Mouse (Mus musculus): ENCODE measurements around the gene Bbs7. TPM values are rescaled to one million over a fixed set of nuclear protein-coding genes. Genes with fewer than 3 reads are reported as not detected.

Gene Bbs7
- polyA plus RNA-seq, 1 experiment: 7.9 TPM

DNA sequence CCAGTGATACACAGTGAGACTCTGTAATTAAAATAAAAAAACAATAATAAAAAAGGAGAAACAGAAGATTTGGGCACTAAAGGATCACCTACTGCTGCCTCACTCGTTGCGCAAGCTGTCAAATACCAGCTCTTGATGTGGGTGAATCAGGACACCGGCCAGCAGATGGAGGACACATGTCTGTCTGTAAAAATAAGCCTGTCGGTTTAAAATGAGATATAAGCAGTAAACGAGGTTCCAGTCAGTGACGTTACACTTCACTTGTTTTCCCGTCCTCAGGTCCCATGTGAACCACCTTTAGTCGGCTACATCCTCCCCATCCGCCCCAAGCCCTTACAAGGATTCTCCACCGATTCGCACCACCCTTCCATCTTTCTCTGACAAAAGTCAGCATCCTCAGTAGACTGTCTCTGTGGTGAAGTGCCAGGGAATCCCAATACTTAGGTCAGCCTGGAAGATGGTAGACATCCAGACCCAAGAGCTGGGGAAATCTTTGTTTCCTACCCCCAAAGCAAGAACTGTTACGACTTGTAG is 61.4 kb downstream of the Bbs7 start:
- DNase-seq (ENCODE audit: low spot score): no peak

DNA sequence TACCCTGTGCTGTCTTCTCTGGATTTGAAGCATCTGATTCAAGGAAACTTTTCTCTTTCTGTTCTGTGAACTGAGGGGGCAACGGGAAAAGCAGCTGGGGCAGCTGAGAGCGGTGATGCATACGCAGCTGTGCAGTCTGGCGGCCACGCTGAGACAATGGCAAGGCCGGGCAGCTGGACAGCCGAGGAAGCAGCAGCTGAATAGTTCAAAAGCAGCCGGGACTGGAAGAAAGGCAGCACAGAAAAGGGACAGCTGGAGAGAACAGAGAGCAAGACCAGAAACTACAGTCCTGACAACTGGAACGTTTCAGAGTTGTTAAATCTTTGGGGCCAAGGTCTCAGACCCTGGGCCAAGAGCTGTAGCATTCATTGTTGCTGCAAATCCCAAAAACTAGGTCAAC is 61.9 kb downstream of the Bbs7 start:
- DNase-seq (ENCODE audit: low spot score): no peak

DNA sequence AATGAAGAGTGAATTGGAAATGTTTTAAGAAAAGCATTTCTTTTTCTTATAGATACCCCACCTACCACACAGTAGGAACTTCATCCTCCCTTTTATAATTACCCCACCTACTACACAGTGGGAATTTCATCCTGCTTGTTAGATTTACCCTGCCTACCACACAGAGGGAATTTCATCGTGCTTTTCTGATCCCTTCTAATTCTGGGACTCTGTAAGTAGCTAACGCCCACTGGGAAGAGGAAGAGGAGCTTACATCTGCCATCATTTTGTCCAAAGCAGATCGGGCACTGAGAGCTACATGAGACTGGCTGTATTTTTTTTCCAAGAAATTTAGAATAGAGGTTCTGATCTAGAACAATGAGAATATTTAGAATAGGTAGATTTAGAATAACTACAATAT is 68.3 kb downstream of the Bbs7 start:
- DNase-seq (ENCODE audit: low spot score): no peak

DNA sequence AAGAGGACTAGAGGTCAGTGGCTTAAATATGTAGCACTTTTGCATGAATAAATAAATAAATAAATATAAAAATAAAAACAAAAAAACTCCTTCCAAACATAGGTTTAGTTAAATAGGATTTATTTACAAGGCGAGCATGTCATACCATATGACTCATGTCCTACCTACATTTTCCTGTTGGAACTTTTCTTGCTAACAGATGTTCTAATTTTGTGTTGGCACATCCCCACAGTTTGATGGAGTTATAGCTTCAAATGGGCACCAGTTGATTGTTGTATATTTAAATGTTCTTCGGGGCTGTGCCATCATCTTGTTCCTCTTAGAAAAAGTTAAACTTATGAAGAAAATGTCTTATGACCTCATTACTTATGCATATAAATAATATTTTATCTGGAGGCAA is 71.9 kb downstream of the Bbs7 start:
- DNase-seq (ENCODE audit: low spot score): no peak

DNA sequence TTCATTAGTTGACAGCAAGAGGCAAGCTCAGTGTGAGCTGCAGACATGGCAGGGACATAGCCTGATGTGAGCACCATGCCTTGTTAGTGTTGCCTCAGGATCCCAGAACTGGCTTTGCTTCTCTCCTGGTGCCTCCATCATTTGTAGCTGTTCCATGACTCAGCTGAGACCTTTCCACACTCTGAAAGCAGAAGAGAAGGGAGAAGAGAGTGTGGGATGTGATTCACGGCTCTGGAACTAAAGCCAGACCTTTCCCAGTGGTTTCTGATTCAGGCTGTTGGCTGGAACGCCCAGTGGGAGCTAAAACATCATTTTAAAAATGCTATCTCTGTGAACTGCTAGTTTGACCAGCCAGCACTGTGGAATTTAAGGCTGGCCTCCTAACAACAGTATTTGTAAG is 72.5 kb downstream of the Bbs7 start:
- DNase-seq (ENCODE audit: low spot score): no peak

DNA sequence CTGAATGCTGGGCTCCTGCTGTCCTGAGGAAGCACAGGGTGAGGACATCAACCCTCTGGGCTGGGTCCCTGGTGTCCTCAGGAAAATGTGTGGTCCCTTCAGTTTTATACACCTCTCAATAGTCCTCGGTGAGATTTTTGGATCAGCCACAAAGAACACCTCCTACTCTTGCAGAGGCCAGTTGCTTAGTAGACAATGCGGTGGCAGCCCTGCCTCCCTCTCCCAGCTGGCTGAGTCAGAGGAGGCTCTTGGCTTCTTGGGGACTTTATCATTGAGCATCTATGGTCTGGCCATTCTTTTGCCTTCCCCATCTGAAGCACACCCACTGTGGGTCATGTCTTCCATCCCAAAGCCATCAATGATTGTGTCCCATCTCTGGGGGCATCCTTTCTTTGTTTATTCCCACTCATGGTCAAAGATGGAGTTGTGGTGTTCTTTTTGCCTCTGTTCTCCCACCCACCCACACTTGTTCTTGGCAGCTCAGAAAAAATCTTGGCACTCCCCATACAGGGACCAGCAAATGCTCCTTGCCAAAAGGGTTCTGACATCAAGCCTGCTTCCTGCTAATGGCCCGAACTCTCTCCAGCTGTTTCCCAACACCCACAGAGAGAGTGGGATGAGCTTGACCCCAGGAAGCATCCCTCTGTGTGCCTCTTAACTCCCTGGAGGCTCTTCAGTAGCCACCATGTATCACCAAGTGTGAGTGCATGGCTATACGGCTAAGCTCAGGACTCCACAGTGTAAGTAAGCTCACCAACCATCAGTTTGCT is 75.4 kb downstream of the Bbs7 start:
- DNase-seq (ENCODE audit: low spot score): no peak

DNA sequence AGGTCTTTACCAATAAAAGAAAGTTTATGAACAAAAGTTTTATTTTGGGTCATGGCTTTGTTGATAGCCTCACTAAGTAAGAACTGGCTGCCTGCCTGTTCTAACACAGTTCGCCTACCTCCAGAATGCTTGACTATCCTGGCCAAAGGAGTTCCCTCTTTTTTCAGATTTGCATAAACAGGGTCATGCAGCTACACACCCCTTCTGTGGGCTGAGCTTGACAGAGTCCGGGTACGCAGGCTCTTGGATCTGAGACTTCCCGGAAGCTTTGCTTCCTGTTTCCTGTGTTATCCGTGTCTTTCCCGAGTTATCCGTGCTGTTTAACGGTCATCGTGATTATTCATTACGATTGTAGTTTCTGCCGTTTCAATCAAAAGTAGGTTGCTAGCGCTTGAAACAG is 77.2 kb downstream of the Bbs7 start:
- no peak for DNase-seq (ENCODE audit: low spot score)

DNA sequence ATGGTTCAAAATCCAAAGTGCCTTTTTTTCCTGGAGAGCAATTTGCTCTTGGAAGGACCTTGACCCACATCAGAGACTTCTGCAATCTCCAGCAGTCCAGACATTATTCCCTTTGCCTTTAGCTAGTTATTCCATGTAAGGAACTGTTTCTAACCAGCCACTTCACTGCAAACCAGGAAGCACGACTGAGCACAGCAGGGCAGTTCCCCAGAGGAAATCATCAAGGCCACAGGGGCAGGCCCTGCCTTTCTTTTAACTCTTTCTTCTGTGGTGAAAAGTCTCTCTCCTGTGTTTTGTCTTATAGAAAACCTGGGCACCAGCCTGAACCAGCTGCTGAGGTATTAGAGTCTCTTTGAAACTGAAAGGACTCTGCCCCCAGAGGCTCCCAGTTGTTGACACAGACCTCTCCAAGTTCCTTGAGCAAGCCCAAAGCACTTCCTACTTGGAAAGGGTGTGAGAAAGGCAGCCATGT is 80.0 kb downstream of the Bbs7 start:
- no peak for DNase-seq (ENCODE audit: low spot score)

DNA sequence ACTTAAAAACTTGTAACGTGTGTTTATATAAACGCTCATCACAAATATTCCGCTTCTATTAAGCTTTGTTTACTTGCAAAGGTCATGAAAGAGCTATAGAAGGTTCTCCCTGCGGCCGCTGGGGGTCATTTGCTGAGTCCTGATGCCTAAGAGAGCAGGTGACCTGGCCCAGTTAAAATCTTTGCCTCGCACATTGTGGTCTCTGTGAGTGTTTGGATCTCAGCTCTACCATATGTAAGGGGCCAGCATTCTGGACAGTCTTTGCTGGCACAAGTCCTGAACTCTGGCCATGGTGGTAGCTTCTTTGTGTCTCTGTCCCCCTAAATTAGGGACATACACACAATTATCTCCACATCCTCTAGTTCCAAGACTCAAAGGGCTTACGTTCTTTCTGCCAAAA is 80.5 kb downstream of the Bbs7 start:
- DNase-seq (ENCODE audit: low spot score): no peak

DNA sequence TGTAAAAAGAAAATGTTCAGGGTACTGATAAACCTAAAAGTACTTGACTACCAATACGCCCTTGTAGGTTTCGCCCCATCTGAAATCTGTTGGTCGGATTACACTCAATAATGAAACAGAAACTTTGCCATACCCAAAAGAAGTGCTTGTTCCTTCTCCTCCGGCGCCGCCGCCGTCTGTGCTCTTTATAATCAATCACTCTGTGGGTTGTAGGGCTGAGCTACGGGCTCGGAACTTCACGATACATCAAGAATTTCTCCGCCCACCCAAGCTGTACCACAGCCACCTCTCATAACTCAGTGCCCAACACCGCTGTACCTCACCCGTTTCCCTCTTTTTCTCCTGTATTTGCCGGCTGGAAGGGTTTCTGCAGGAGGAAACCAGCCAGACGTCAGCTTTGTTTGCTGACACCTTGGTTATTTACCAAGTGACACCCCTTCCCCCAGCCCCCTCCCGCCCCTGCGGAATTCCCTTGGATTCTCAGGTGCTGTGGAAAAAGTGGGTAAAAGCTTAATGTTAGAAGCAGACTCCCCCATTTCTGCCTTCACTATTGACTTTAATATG is 81.2 kb downstream of the Bbs7 start:
- no peak for DNase-seq (ENCODE audit: low spot score)

DNA sequence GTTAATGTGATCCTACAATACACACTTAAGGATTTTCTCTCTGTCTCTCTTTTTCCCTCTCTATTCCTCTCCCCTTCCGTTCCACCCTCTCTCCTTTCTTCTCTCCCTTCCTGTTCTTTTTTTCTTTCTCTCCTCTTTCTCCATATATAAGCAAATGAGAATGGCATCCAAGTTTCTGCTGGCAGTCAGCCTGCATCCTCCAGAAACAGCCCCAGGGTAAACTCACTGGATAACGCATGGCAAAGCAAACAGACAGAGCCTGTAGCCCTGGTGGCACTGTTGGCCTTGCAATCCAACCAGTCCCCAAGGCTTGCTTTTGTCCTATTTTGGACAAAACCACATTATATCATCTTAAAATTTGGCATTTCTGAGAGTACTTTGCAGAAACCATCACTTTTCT is 82.0 kb downstream of the Bbs7 start:
- no peak for DNase-seq (ENCODE audit: low spot score)

DNA sequence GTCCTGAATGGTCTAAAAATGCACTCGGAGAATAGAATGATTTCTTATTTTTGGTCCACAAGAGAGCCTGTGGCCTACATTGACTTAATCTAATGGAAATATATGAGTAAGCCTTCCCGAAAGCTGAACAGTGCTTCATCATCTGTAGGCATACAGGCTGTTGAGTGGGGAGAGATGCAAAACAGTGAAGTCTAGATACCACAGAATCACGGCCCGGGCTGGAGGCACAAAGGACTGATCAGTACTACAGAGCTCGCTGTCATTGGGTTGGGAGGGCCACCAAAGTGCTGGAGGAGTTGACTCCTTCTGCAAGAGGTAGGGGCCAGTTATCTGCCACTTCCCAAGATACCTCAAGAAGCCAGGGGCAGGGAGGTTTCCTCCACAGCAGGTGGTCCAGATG is 82.5 kb downstream of the Bbs7 start:
- no peak for DNase-seq (ENCODE audit: low spot score)

DNA sequence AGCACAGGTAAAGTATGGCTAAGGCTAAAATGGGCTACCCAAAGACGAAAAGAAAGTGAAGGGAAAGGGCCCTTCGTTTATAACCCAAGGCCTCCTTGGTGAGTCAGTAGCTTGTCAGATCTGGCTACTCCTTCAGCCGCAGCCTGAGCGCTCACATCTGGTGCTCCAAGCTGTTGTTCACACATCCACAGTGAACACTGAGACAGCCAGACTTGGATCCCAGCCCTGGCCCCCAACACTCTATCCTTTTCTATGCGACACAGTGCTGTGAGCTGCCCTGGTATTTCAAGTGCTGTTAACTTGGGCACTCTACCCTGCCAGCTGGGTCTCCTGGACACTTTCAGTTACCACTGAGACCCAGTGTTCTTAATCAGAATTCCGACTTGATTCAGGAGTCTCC is 82.9 kb downstream of the Bbs7 start:
- no peak for DNase-seq (ENCODE audit: low spot score)

DNA sequence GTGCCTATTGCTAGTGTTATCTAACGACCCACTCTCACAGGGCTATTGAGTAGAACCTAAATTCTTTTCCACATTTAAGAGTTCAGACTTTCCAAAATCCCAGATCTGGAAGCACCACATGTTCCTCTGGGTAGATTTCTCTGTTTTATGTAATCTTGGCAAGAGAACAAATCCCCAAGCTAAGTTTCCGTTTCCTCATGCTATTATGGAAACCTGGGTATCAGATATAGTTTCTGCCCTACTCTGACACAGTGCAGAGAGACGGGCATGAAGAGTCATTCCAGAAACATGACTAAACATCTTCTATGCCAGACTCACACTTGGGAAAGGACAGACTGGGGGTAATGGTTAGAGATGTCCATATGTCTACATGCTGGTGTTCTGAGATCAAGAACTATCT is 88.8 kb downstream of the Bbs7 start:
- no peak for DNase-seq (ENCODE audit: low spot score)

Other genes with a start within 250 kb of the Bbs7 start
- gene Anxa5, start 137.6 kb downstream of the Bbs7 start, polyA plus RNA-seq (2012; rRNA removed): 329 and 343 TPM in 2 replicates
- gene 1810062G17Rik, start 137.5 kb downstream of the Bbs7 start, polyA plus RNA-seq (2012; rRNA removed): 2.6 and 3.4 TPM in 2 replicates
- 0.04 and 0.07 TPM in 2 replicates for gene Gm11549, start 91.7 kb downstream of the Bbs7 start, polyA plus RNA-seq (2012; rRNA removed)
- 28.6 and 29.0 TPM in 2 replicates for gene Exosc9, start 60.9 kb downstream of the Bbs7 start, polyA plus RNA-seq (2012; rRNA removed)
- gene Ccna2, start 41.3 kb downstream of the Bbs7 start, polyA plus RNA-seq (2012; rRNA removed): 4.7 and 5.5 TPM in 2 replicates
- 1.8 and 2.1 TPM in 2 replicates for gene Trpc3, start 76.7 kb upstream of the Bbs7 start, polyA plus RNA-seq (2012; rRNA removed)
- gene 4932438A13Rik, start 249.6 kb upstream of the Bbs7 start, polyA plus RNA-seq (2012; rRNA removed): 27.1 and 29.6 TPM in 2 replicates